Mouse (Mus musculus): ENCODE results near the gene Slc2a6. TPM values are rescaled to one million over a fixed set of nuclear protein-coding genes. Genes with fewer than 3 reads are reported as not detected.

The Slc2a6 gene
- polyA plus RNA-seq, 1 experiment: 0.55 TPM

DNA sequence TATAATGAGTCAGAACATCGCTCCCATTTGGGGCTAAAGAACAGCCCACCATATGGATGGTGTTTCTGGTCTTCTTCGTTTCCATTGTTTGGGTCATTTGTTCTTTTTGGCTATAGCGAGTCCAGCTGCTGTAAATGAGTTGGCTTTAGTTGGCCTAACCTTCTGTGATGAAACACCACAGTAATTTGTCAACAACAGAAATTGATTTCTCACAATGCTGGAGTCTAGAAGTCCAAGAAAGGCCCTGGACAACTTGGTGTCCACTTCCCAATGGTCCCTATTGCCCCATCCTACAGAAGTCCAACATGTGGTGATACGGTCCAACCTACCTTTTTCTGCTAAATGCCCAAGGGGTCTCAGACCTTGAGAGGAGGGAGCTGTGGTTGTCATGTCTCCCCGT lies 43.2 kb downstream of the Slc2a6 start:
- no peaks in the 10 kb centered on the region for H3K36me3 ChIP-seq (ENCODE audit: control insufficient read depth, insufficient read depth)
- no peak overlapping the region for H3K4me3 ChIP-seq (ENCODE audit: insufficient read depth, poor library complexity, severe bottlenecking)
- H3K27me3 ChIP-seq (ENCODE audit: control insufficient read depth, insufficient read depth, insufficient read length): peaks cover 63% of the 10 kb centered on the region
- H3ac ChIP-seq (ENCODE audit: control insufficient read depth, insufficient read length, low read depth): no peak overlapping the region
- no peaks in the 10 kb centered on the region for H3K79me2 ChIP-seq (ENCODE audit: control insufficient read depth, insufficient read depth)
- no peaks in the 10 kb centered on the region for H3K79me3 ChIP-seq (ENCODE audit: low read depth)
- no peak for TF ChIP-seq USF1 (IDR thresholded peaks at IDR 0.05; ENCODE audit: low read depth)
- TF ChIP-seq MAX (IDR thresholded peaks at IDR 0.05): no peak
- no peak for TF ChIP-seq CEBPB (IDR thresholded peaks at IDR 0.05; ENCODE audit: low read depth)
- no peak for TF ChIP-seq MYOG (IDR thresholded peaks at IDR 0.05; ENCODE audit: control insufficient read depth, extremely low read depth, insufficient read length)
- no peak for TF ChIP-seq MYOD1 (IDR thresholded peaks at IDR 0.05; ENCODE audit: control insufficient read depth, insufficient read length, low read depth)
- TF ChIP-seq CTCF (IDR thresholded peaks at IDR 0.05; ENCODE audit: control insufficient read depth, insufficient read depth, insufficient read length): no peak
- no peak for TF ChIP-seq FOSL1 (IDR thresholded peaks at IDR 0.05; ENCODE audit: insufficient read depth, low read length, poor library complexity, severe bottlenecking)

- Histone ChIP-seq H3K4me3 (ENCODE audit: insufficient read depth, poor library complexity, severe bottlenecking) (no peak overlapping the region), H3K27me3 (ENCODE audit: control insufficient read depth, insufficient read depth, insufficient read length) (peaks cover 63% of the 10 kb centered on the region), H3K79me3 (ENCODE audit: low read depth) (no peaks in the 10 kb centered on the region), H3K79me2 (ENCODE audit: control insufficient read depth, insufficient read depth) (no peaks in the 10 kb centered on the region), H3K36me3 (ENCODE audit: control insufficient read depth, insufficient read depth) (no peaks in the 10 kb centered on the region), H3ac (ENCODE audit: control insufficient read depth, insufficient read length, low read depth) (no peak overlapping the region)
- no peak for TF ChIP-seq MYOG (IDR thresholded peaks at IDR 0.05; ENCODE audit: control insufficient read depth, extremely low read depth, insufficient read length)
- no peak for TF ChIP-seq CTCF (IDR thresholded peaks at IDR 0.05; ENCODE audit: control insufficient read depth, insufficient read depth, insufficient read length)
- TF ChIP-seq CEBPB (IDR thresholded peaks at IDR 0.05; ENCODE audit: low read depth): no peak
- TF ChIP-seq MYOD1 (IDR thresholded peaks at IDR 0.05; ENCODE audit: control insufficient read depth, insufficient read length, low read depth): no peak
- TF ChIP-seq MAX (IDR thresholded peaks at IDR 0.05): no peak
- no peak for TF ChIP-seq USF1 (IDR thresholded peaks at IDR 0.05; ENCODE audit: low read depth)
- TF ChIP-seq FOSL1 (IDR thresholded peaks at IDR 0.05; ENCODE audit: insufficient read depth, low read length, poor library complexity, severe bottlenecking): no peak
Observed at GRCm38 (mm10) chr2:26984179-26984578, 43.6 kb downstream of the Slc2a6 start.

GRCm38 (mm10) chr2:26980361-26980760 lies 47.4 kb downstream of the Slc2a6 start:
- Histone ChIP-seq H3K79me2 (ENCODE audit: control insufficient read depth, insufficient read depth) (no peaks in the 10 kb centered on the region), H3K27me3 (ENCODE audit: control insufficient read depth, insufficient read depth, insufficient read length) (peaks cover 72% of the 10 kb centered on the region), H3K79me3 (ENCODE audit: low read depth) (no peaks in the 10 kb centered on the region), H3K36me3 (ENCODE audit: control insufficient read depth, insufficient read depth) (no peaks in the 10 kb centered on the region), H3K4me3 (ENCODE audit: insufficient read depth, poor library complexity, severe bottlenecking) (no peak overlapping the region), H3ac (ENCODE audit: control insufficient read depth, insufficient read length, low read depth) (no peak overlapping the region)
- no peak for TF ChIP-seq CTCF (IDR thresholded peaks at IDR 0.05; ENCODE audit: control insufficient read depth, insufficient read depth, insufficient read length)
- no peak for TF ChIP-seq MYOG (IDR thresholded peaks at IDR 0.05; ENCODE audit: control insufficient read depth, extremely low read depth, insufficient read length)
- no peak for TF ChIP-seq MYOD1 (IDR thresholded peaks at IDR 0.05; ENCODE audit: control insufficient read depth, insufficient read length, low read depth)

DNA sequence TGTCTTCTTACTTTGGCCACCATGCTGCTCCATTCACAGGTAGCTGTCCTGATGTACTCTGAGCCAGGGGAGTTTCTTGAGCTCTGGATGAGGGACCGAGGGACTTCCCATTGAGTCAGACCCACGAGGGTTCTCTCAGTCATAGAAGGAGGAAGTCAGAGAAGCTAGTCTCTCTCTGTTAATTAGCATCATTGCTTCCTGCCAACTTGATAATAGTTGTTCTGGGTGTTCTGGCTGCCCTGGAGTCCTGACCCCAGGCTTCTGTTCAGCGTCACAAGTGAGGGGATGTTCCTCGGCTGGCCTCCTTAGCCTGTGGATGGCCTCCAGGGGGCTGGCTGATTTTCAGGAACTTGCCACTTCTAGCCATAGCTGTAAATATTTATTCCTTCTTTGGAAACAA lies 53.8 kb downstream of the Slc2a6 start:
- Histone ChIP-seq H3K4me3 (ENCODE audit: insufficient read depth, poor library complexity, severe bottlenecking) (no peak overlapping the region), H3K79me3 (ENCODE audit: low read depth) (no peaks in the 10 kb centered on the region), H3K79me2 (ENCODE audit: control insufficient read depth, insufficient read depth) (no peaks in the 10 kb centered on the region), H3K36me3 (ENCODE audit: control insufficient read depth, insufficient read depth) (no peaks in the 10 kb centered on the region), H3ac (ENCODE audit: control insufficient read depth, insufficient read length, low read depth) (no peak overlapping the region), H3K27me3 (ENCODE audit: control insufficient read depth, insufficient read depth, insufficient read length) (peaks cover 49% of the 10 kb centered on the region)
- no peak for TF ChIP-seq MYOD1 (IDR thresholded peaks at IDR 0.05; ENCODE audit: control insufficient read depth, insufficient read length, low read depth)
- no peak for TF ChIP-seq FOSL1 (IDR thresholded peaks at IDR 0.05; ENCODE audit: insufficient read depth, low read length, poor library complexity, severe bottlenecking)
- no peak for TF ChIP-seq CTCF (IDR thresholded peaks at IDR 0.05; ENCODE audit: control insufficient read depth, insufficient read depth, insufficient read length)
- no peak for TF ChIP-seq CEBPB (IDR thresholded peaks at IDR 0.05; ENCODE audit: low read depth)
- TF ChIP-seq MAX (IDR thresholded peaks at IDR 0.05): no peak

GRCm38 (mm10) chr2:26973116-26973515 lies 54.7 kb downstream of the Slc2a6 start, which contains the start of gene Adamts13:
Adamts13 (plus strand) TSS chr2:26973416.
- Histone ChIP-seq H3K36me3 (ENCODE audit: control insufficient read depth, insufficient read depth) (no peaks in the 10 kb centered on the region), H3K79me3 (ENCODE audit: low read depth) (no peaks in the 10 kb centered on the region), H3K27me3 (ENCODE audit: control insufficient read depth, insufficient read depth, insufficient read length) (peaks cover 44% of the 10 kb centered on the region), H3K4me3 (ENCODE audit: insufficient read depth, poor library complexity, severe bottlenecking) (no peak within 1 kb of the TSS), H3K79me2 (ENCODE audit: control insufficient read depth, insufficient read depth) (no peaks in the 10 kb centered on the region), H3ac (ENCODE audit: control insufficient read depth, insufficient read length, low read depth) (no peak within 1 kb of the TSS)
- TF ChIP-seq USF1 (IDR thresholded peaks at IDR 0.05; ENCODE audit: low read depth) (no peak), MYOD1 (IDR thresholded peaks at IDR 0.05; ENCODE audit: control insufficient read depth, insufficient read length, low read depth) (no peak), CTCF (IDR thresholded peaks at IDR 0.05; ENCODE audit: control insufficient read depth, insufficient read depth, insufficient read length) (no peak), MAX (IDR thresholded peaks at IDR 0.05) (no peak), MYOG (IDR thresholded peaks at IDR 0.05; ENCODE audit: control insufficient read depth, extremely low read depth, insufficient read length) (no peak), CEBPB (IDR thresholded peaks at IDR 0.05; ENCODE audit: low read depth) (no peak), FOSL1 (IDR thresholded peaks at IDR 0.05; ENCODE audit: insufficient read depth, low read length, poor library complexity, severe bottlenecking) (no peak)

Other genes starting within 250 kb of the Slc2a6 start
- not detected for gene Abo, start 163.0 kb downstream of the Slc2a6 start, polyA plus RNA-seq (2012; fragmentation: generic; extraction: Trizol)
- 20.1 TPM for gene Surf6, start 125.1 kb downstream of the Slc2a6 start, polyA plus RNA-seq (2012; fragmentation: generic; extraction: Trizol)
- 71.0 TPM for gene Med22, start 117.3 kb downstream of the Slc2a6 start, polyA plus RNA-seq (2012; fragmentation: generic; extraction: Trizol)
- gene Rpl7a, start 117.2 kb downstream of the Slc2a6 start, polyA plus RNA-seq (2012; fragmentation: generic; extraction: Trizol): 3,080 TPM
- 42.6 TPM for gene Surf2, start 111.6 kb downstream of the Slc2a6 start, polyA plus RNA-seq (2012; fragmentation: generic; extraction: Trizol)
- 40.8 TPM for gene Surf1, start 111.5 kb downstream of the Slc2a6 start, polyA plus RNA-seq (2012; fragmentation: generic; extraction: Trizol)
- gene Surf4, start 94.1 kb downstream of the Slc2a6 start, polyA plus RNA-seq (2012; fragmentation: generic; extraction: Trizol): 165 TPM
- gene Stkld1, start 94.0 kb downstream of the Slc2a6 start, polyA plus RNA-seq (2012; fragmentation: generic; extraction: Trizol): not detected
- gene Rexo4, start 63.6 kb downstream of the Slc2a6 start, polyA plus RNA-seq (2012; fragmentation: generic; extraction: Trizol): 30.0 TPM
- gene Adamts13, start 54.6 kb downstream of the Slc2a6 start, polyA plus RNA-seq (2012; fragmentation: generic; extraction: Trizol): 0.09 TPM
- 18.4 TPM for gene Cacfd1, start 18.1 kb downstream of the Slc2a6 start, polyA plus RNA-seq (2012; fragmentation: generic; extraction: Trizol)
- gene Mymk, start 44.2 kb upstream of the Slc2a6 start, polyA plus RNA-seq (2012; fragmentation: generic; extraction: Trizol): 3.8 TPM
- 0.04 TPM for gene Adamtsl2, start 51.4 kb upstream of the Slc2a6 start, polyA plus RNA-seq (2012; fragmentation: generic; extraction: Trizol)
- not detected for gene Fam163b, start 114.5 kb upstream of the Slc2a6 start, polyA plus RNA-seq (2012; fragmentation: generic; extraction: Trizol)
- gene Dbh, start 137.2 kb upstream of the Slc2a6 start, polyA plus RNA-seq (2012; fragmentation: generic; extraction: Trizol): 0.06 TPM
- gene Sardh, start 220.3 kb upstream of the Slc2a6 start, polyA plus RNA-seq (2012; fragmentation: generic; extraction: Trizol): 8.7 TPM